ENCODE assay signal across 8 mouse cellular contexts in genomic region chr2:116979561-116980391, GRCm38 (mm10).
DNase-seq lines count a peak whose midpoint lies in the region; ATAC-seq and TF ChIP-seq lines count a peak whose summit lies in the region.

No protein-coding gene starts in this region.

- 15% methylated on average over 10 of the region's 10 CpGs for WGBS in heart, embryonic 12.5 days
- WGBS in forebrain, postnatal 0 days = 11% methylated on average over 10 of the region's 10 CpGs
- WGBS in hindbrain, embryonic 15.5 days = 7% methylated on average over 10 of the region's 10 CpGs
- WGBS in lung, embryonic 16.5 days = 5% methylated on average over 10 of the region's 10 CpGs

- H3K27ac ChIP-seq in heart, embryonic 12.5 days (ENCODE audit: poor library complexity, severe bottlenecking) = no peak overlapping the region
- no peak overlapping the region for H3K27ac ChIP-seq in forebrain, postnatal 0 days (ENCODE audit: low read depth, low read length)
- 0 out of 2 replicates have a peak overlapping the region, but pooled peaks have one; percentile 34 for H3K27ac ChIP-seq in hindbrain, embryonic 15.5 days (replicated peaks)
- H3K27ac ChIP-seq in lung, embryonic 16.5 days (ENCODE audit: low read length) = peak overlapping the region; percentile 76

- no peak overlapping the region for H3K4me2 ChIP-seq in heart, embryonic 12.5 days
- H3K4me2 ChIP-seq in forebrain, postnatal 0 days (ENCODE audit: low read depth) = no peak overlapping the region
- no peak overlapping the region for H3K4me2 ChIP-seq in hindbrain, embryonic 15.5 days
- no peak overlapping the region for H3K4me2 ChIP-seq in lung, embryonic 16.5 days (ENCODE audit: low read depth, low read length)

- H3K4me3 ChIP-seq in heart, embryonic 12.5 days = no peak overlapping the region
- no peak overlapping the region for H3K4me3 ChIP-seq in forebrain, postnatal 0 days (ENCODE audit: low read depth, low read length)
- no peak overlapping the region for H3K4me3 ChIP-seq in hindbrain, embryonic 15.5 days
- H3K4me3 ChIP-seq in lung, embryonic 16.5 days (ENCODE audit: low read length) = no peak overlapping the region

- peaks cover 37% of the 10 kb centered on the region for H3K4me1 ChIP-seq in heart, embryonic 12.5 days (replicated peaks)
- H3K4me1 ChIP-seq in forebrain, postnatal 0 days (ENCODE audit: insufficient read depth) = peaks cover 11% of the 10 kb centered on the region
- H3K4me1 ChIP-seq in hindbrain, embryonic 15.5 days (replicated peaks) = peaks cover 27% of the 10 kb centered on the region
- H3K4me1 ChIP-seq in lung, embryonic 16.5 days (replicated peaks; ENCODE audit: control insufficient read depth, insufficient read depth, low read length) = peaks cover 35% of the 10 kb centered on the region

- H3K9me3 ChIP-seq in heart, embryonic 12.5 days (replicated peaks) = no peaks in the 10 kb centered on the region
- no peaks in the 10 kb centered on the region for H3K9me3 ChIP-seq in forebrain, postnatal 0 days (ENCODE audit: low read length)
- H3K9me3 ChIP-seq in hindbrain, embryonic 15.5 days = no peaks in the 10 kb centered on the region
- peaks cover 3% of the 10 kb centered on the region; the same call in 1 of the 2 replicates for H3K9me3 ChIP-seq in lung, embryonic 16.5 days (ENCODE audit: control insufficient read depth, low read length)

- H3K27me3 ChIP-seq in heart, embryonic 12.5 days (replicated peaks) = no peaks in the 10 kb centered on the region
- H3K27me3 ChIP-seq in forebrain, postnatal 0 days (ENCODE audit: insufficient read depth, low read length) = no peaks in the 10 kb centered on the region
- no peaks in the 10 kb centered on the region for H3K27me3 ChIP-seq in hindbrain, embryonic 15.5 days
- H3K27me3 ChIP-seq in lung, embryonic 16.5 days (ENCODE audit: control insufficient read depth, insufficient read depth, low read depth, low read length) = no peaks in the 10 kb centered on the region

- no peaks in the 10 kb centered on the region for H3K36me3 ChIP-seq in heart, embryonic 12.5 days
- H3K36me3 ChIP-seq in forebrain, postnatal 0 days (ENCODE audit: insufficient read depth) = no peaks in the 10 kb centered on the region
- no peaks in the 10 kb centered on the region for H3K36me3 ChIP-seq in hindbrain, embryonic 15.5 days
- H3K36me3 ChIP-seq in lung, embryonic 16.5 days (ENCODE audit: control insufficient read depth, insufficient read depth, low read length) = no peaks in the 10 kb centered on the region

- peak; percentile 99 for DNase-seq in heart, adult 11 months
- peak; percentile 60 for DNase-seq in MN1 (ENCODE audit: low spot score)
- DNase-seq in forebrain, postnatal 0 days = peak; percentile 33
- DNase-seq in retina, postnatal 1 day = peak; percentile 91

- H3K9ac ChIP-seq in heart, embryonic 12.5 days = no peak overlapping the region
- H3K9ac ChIP-seq in forebrain, postnatal 0 days = no peak overlapping the region
- H3K9ac ChIP-seq in hindbrain, embryonic 15.5 days = no peak overlapping the region
- no peak overlapping the region; the same call in 1 of the 2 replicates for H3K9ac ChIP-seq in lung, embryonic 16.5 days (ENCODE audit: low read length)

- no peak for TF ChIP-seq CTCF in forebrain, postnatal 0 days (IDR thresholded peaks at IDR 0.05; ENCODE audit: low read depth)

- no peak for ATAC-seq in heart, embryonic 12.5 days (ENCODE audit: insufficient number of reproducible peaks, low FRiP score)
- no peak for ATAC-seq in forebrain, postnatal 0 days
- ATAC-seq in hindbrain, embryonic 15.5 days (ENCODE audit: low FRiP score, low read depth) = no peak; the same call in 1 of the 2 replicates
- ATAC-seq in lung, embryonic 16.5 days (ENCODE audit: low read depth) = peak; percentile 23
- no peak for ATAC-seq in megakaryocyte progenitor cell, adult 5-6 weeks (replicated peaks; ENCODE audit: poor library complexity)

Comparison
In these comparisons a context has a peak if more than half of its experiments do, and no peak if none do; other contexts are left out.
1. DNase-seq: peak in every context shown above with its lines; median percentile 99 in heart, adult 11 months; 91 in retina, postnatal 1 day; 60 in MN1; 33 in forebrain, postnatal 0 days.
2. H3K27ac ChIP-seq: peak in hindbrain, embryonic 15.5 days (single experiment) and lung, embryonic 16.5 days (single experiment); none in heart, embryonic 12.5 days (single experiment) and forebrain, postnatal 0 days (single experiment).